Mouse (Mus musculus): ENCODE measurements around the gene Rsrc1.

Gene Rsrc1

GRCm38 (mm10) chr3:67280247-67280646 is 299.1 kb downstream of the Rsrc1 start:
- no peak for DNase-seq (ENCODE audit: low spot score)

DNA sequence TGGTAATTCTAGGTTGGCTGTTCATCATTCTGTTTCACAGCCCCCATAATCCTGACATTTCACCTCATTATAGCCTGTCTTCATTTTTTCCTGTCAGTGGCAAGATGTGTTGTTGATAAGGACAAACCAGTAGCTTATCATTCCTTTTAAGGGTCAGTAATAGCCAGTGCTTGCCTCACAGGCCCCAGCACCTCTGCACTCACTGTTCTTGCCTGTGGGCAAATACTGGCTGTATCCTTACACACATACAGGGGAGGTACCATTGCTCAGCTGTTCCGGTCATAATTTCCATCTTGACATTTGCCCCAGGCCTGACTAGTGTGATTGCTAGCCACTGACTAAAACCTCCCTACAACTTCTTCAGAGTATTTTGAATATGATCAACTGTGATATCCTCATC is 302.8 kb downstream of the Rsrc1 start:
- DNase-seq (ENCODE audit: low spot score) = no peak

- DNase-seq (ENCODE audit: low spot score) = no peak
Measured at GRCm38 (mm10) chr3:67284848-67285247, 303.7 kb downstream of the Rsrc1 start.

GRCm38 (mm10) chr3:67288664-67289063 is 307.5 kb downstream of the Rsrc1 start:
- no peak for DNase-seq (ENCODE audit: low spot score)

DNA sequence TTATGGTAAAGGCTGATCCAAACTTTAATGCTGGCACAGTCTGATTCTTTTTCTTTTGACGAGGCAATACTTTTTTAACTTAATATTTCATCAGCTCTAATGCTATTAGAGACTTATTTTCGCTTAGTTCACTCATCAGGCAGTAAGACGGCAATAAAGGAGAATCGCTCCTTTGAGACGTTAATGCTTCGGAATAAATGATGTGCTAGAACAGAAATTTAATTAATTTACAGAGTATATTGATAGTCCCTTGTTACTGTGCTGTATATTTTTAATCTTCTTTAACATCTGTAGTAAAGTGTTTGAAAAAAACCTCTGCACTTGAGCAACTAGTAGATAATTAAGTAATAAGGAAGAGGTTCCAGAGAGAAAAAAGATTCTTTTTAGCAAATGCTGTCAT is 308.3 kb downstream of the Rsrc1 start:
- DNase-seq (ENCODE audit: low spot score) = no peak

- DNase-seq (ENCODE audit: low spot score) = no peak
Measured at GRCm38 (mm10) chr3:67308725-67309124, 327.5 kb downstream of the Rsrc1 start.

DNA sequence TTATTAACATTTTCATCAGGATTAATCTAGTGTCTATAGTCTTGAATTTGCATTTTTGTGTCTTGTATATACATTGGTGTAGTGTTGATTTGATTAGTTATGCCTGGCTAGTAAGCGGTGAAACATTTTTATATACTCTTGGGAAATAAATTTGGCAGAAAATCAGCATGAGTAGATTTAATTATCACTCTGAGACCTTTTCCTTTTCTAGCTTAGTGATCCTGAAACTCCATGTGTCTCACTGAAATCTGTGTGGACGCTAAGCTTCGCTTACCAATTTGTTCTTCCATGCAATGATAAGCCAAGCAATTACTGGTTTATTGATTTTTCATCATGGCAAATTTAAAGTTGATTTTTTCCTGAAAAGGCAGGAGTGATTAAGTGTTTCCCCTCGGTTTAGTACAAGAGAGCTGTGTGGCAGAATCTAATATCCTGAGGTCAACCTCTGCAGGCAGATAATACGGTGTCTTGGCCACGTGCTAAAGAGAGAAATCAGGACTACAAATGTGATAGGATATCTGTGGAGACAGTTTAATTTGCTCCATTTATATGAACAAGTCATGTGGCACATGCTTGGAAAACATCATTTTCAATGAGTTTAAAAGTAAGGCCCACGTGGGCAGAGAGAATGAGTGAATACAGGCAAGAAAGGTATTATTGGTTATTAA is 328.6 kb downstream of the Rsrc1 start:
- DNase-seq (ENCODE audit: low spot score) = no peak

GRCm38 (mm10) chr3:67311436-67311835 is 330.2 kb downstream of the Rsrc1 start:
- DNase-seq (ENCODE audit: low spot score) = no peak

- no peak for DNase-seq (ENCODE audit: low spot score)
Measured at GRCm38 (mm10) chr3:67322422-67322821, 341.2 kb downstream of the Rsrc1 start.

GRCm38 (mm10) chr3:67339558-67339957 is 358.4 kb downstream of the Rsrc1 start:
- no peak for DNase-seq (ENCODE audit: low spot score)

GRCm38 (mm10) chr3:67340921-67341320 is 359.7 kb downstream of the Rsrc1 start:
- DNase-seq (ENCODE audit: low spot score) = no peak

GRCm38 (mm10) chr3:67343004-67343662 is 361.9 kb downstream of the Rsrc1 start:
- DNase-seq (ENCODE audit: low spot score) = no peak

DNA sequence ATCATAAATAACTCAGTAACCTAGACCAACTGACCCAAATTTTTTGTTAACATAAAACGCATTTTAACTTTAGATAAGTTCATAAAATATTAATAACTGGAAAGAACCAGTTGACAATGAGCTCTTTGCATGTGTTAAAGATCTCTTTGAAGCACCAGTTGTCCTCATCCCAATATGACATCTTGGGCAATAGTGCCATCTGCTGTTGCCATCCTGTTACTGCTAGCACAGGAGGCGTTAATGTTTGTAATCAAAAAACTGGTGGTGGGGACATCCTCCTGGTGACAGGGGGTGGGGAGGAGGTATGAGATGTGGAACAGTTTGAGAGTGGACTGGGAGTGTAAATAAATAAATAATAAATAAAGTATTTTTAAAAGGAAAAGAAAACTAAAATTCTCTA is 363.4 kb downstream of the Rsrc1 start:
- DNase-seq (ENCODE audit: low spot score) = no peak

- no peak for DNase-seq (ENCODE audit: low spot score)
Measured at GRCm38 (mm10) chr3:67346674-67347073, 365.5 kb downstream of the Rsrc1 start.

DNA sequence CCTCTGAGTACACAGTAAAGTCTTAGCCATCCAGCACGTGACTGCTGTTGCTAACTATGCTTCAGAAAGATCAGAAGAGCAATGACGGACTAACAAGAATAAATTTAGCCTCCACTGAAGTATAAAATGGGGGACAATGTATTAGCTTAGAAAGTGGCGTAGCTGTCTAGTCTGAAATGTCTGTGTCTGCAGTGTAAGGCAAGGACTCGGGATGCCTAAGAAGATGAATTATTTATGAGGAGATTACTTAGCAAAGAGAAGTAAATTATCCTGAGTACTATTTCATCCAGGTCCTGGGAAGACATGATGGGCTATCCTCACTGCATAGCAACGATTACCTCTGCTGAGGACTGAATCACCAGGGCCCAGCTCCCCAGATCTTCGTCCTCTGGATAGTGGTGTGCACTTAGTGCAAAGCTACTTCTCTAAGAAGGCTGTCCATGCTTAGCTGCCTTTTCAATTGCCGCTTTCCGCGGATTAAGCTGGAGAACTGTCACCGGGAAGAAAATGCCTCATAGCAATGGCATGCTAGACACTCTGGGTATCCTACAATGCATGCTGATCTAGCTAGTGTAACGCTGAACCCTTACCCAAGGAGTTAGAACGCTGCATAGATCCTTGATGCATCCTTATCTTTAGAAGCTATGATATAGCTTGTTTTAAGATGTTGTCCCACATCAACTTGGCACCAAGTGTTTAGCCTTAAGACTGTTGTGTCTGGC is 370.4 kb downstream of the Rsrc1 start:
- no peak for DNase-seq (ENCODE audit: low spot score)

- DNase-seq (ENCODE audit: low spot score) = no peak
Measured at GRCm38 (mm10) chr3:67352128-67352762, 371.1 kb downstream of the Rsrc1 start.

DNA sequence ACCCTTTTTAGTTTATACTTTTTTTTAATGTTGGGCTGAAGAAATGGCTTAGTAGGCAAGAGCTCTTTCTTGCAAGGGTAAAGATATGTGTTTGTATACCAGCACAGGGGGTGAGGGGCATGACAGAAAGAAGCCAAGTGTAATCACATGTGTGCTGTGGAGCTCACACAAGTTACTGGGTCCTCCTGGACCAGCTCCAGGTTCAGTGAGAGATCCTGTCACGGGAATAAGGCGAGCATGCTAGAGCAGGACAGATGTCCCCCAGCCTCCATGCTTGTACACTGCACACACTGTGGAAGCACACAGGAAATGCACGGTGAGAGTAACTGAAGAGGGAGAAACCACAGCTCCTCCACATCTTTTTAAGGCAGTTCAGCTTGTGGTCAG is 371.6 kb downstream of the Rsrc1 start:
- DNase-seq (ENCODE audit: low spot score) = no peak

DNA sequence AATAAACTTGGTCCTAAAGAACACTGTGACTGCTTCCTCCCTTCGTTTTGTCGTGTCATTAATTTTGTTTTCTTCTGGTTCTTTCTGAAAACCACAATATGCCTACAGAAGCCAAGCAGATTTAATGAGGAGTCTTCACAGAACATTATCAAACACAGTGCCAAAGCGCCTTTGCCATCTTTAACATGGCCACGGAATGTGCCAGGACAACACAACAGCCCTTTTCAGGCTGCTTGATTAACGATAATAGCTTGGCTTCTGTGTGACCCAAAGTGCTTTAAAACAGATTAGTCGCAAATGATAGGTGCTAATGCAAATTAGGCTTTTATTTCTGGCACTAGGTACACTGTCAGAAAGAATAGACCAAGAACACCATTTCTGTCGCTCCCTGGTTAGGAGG is 377.2 kb downstream of the Rsrc1 start:
- DNase-seq (ENCODE audit: low spot score) = no peak

DNA sequence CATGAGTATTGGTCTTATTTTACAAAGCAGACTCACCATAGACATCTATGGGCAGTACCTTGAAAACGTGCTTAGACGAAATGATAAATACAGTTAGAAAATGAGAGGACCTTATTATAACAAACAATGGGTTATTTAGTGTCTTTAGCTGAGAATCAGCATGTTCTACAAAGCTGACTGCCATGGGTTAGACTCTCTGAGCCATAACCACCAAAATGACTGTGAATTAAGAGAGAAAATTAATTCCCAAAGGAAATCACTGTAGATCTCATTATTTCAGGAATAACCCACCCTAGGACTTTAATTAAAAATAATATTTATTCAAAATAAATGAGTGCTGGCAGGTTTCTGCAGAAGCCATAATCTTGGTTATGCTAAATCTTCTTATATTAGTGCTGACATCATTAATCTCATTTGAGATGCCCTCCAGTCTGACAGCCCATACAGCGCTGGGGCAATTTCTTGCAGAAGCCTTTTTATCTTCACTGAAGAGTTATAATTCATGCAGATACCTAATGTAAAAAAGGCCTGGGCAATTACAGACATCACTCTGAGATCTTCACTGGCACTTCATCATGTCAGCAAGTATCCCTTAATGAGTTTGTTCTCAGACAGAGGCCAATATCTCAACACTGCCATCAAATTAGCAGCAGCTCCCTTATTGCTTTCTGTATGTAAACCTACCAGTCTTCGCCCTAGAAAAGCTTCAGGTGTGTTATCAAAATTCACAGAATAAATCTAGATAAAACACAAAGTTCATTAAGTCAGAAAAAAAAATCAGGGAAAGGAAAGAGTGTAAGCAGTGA is 385.1 kb downstream of the Rsrc1 start:
- DNase-seq (ENCODE audit: low spot score) = no peak

- no peak for DNase-seq (ENCODE audit: low spot score)
Measured at GRCm38 (mm10) chr3:67367481-67367880, 386.3 kb downstream of the Rsrc1 start.

GRCm38 (mm10) chr3:67369407-67370079 is 388.4 kb downstream of the Rsrc1 start:
- DNase-seq (ENCODE audit: low spot score) = no peak
